Mouse (Mus musculus) midbrain, embryonic 13.5 days (tissue): ENCODE measurements around the gene Nol3. TPM values are rescaled to one million over a fixed set of nuclear protein-coding genes. Genes with fewer than 3 reads are reported as not detected.

Source experiments
- ATAC-seq: fragments of 200-750 bp; cut with Nextera tagmentation; 2 replicates; pipeline ENCODE4 v1.8.0; 2017; ENCODE audit warnings: mild to moderate bottlenecking, moderate TSS enrichment, moderate library complexity
- H3K27ac ChIP-seq: fragments of 300-500 bp; sonication (generic); 2 replicates; pipeline ENCODE4 v1.5.1; 2015; ENCODE audit warnings: inconsistent platforms, mild to moderate bottlenecking, moderate library complexity
- H3K27me3 ChIP-seq: fragments of 300-500 bp; sonication (generic); 2 replicates; pipeline ENCODE4 v1.6.1; 2015; ENCODE audit warnings: mild to moderate bottlenecking, inconsistent platforms
- H3K36me3 ChIP-seq: fragments of 300-500 bp; sonication (generic); 2 replicates; pipeline ENCODE4 v1.6.1; 2015; ENCODE audit warnings: mild to moderate bottlenecking, inconsistent platforms
- H3K4me1 ChIP-seq: fragments of 300-500 bp; sonication (generic); replicated peaks from 2 replicates; pipeline ENCODE4 v1.6.1; 2015; ENCODE audit warnings: inconsistent platforms
- H3K4me2 ChIP-seq: fragments of 300-500 bp; sonication (generic); replicated peaks from 2 replicates; pipeline ENCODE4 v1.6.1; 2015; ENCODE audit warnings: moderate library complexity, mild to moderate bottlenecking, inconsistent platforms
- H3K4me3 ChIP-seq: fragments of 300-500 bp; sonication (generic); replicated peaks from 2 replicates; pipeline ENCODE4 v1.5.1; 2015; ENCODE audit warnings: mild to moderate bottlenecking, inconsistent platforms
- H3K9ac ChIP-seq: fragments of 300-500 bp; sonication (generic); replicated peaks from 2 replicates; pipeline ENCODE4 v1.6.1; 2015; ENCODE audit warnings: mild to moderate bottlenecking, inconsistent platforms
- H3K9me3 ChIP-seq: fragments of 300-500 bp; sonication (generic); 2 replicates; pipeline ENCODE4 v1.6.1; 2016; ENCODE audit warnings: mild to moderate bottlenecking, inconsistent platforms
- WGBS: fragments of 180-500 bp; shearing (Covaris S2); methylation state at CpG from one replicate; pipeline ENCODE4 v1.1.7; 2015; 5-methylcytosine and 5-hydroxymethylcytosine counted together
- polyA plus RNA-seq: library from polyadenylated mRNA; unstranded; fragments of >200 nt; fragmentation: Nextera tagmentation; extraction: Ambion mirVana; gene quantifications from 2 replicates; pipeline ENCODE4 v1.2.1, GENCODE M21; 2015

Nol3 gene
- polyA plus RNA-seq, 1 experiment from 2014 or later, result 4.3 TPM

DNA sequence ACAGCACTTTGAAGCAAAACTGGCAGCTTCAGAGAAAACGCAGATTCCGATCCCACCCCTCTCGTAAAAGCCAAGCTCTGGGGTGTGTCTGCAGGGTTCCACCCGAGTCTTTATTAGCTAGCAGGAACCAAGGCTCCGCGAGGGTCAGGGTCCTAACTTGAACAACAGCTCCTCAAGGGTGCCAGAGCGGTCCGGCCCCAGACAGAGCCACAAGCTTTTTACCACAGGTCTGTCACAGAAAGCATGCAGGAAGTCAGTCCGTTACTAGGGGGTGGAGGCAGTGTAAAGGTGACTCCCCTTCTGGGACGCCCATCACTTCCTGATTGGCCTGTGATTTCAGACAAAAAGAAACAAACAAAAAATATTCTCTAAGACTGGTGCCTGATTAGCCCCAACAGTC lies 10.8 kb upstream of the Nol3 start:
- Histone ChIP-seq H3K4me1 (peaks cover 37% of the 10 kb centered on the region), H3K27me3 (peaks cover 97% of the 10 kb centered on the region), H3K9me3 (no peaks in the 10 kb centered on the region; the same call in 1 of the 2 replicates), H3K9ac (peak overlapping the region; percentile 67; the same call in 1 of the 2 replicates), H3K4me2 (peak overlapping the region; percentile 84; the same call in 1 of the 2 replicates), H3K36me3 (no peaks in the 10 kb centered on the region), H3K4me3 (peak overlapping the region; percentile 62), H3K27ac (no peak overlapping the region)
- 11% methylated on average over 10 of the region's 10 CpGs for WGBS
- no peak for ATAC-seq

DNA sequence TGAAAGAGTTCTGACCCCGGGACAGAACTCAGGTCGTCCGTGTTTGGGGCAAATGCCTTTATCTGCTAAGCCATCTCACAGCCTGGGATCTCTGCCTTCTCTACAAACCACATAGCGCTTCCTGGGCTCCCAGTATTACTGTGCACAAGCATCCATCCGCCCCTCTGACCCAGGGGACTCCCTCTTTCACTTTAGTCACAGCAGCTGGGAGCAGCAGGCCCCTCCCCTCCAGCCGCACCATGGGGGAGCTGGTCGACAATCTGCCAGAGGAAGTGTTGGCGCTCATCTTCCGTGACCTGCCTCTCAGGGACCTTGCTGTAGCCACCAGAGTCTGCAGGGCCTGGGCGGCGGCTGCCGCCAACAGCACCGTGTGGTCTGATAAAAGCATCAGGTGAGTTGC lies 9.2 kb upstream of the Nol3 start:
- H3K9ac ChIP-seq, result no peak overlapping the region; the same call in 1 of the 2 replicates
- no peak overlapping the region for H3K27ac ChIP-seq
- no peak overlapping the region for H3K4me3 ChIP-seq
- no peaks in the 10 kb centered on the region for H3K36me3 ChIP-seq
- peaks cover 46% of the 10 kb centered on the region for H3K4me1 ChIP-seq
- ATAC-seq, result no peak
- H3K27me3 ChIP-seq, result peaks cover 97% of the 10 kb centered on the region
- no peak overlapping the region for H3K4me2 ChIP-seq
- H3K9me3 ChIP-seq, result no peaks in the 10 kb centered on the region; the same call in 1 of the 2 replicates
- WGBS, result 7% methylated on average over 13 of the region's 13 CpGs

DNA sequence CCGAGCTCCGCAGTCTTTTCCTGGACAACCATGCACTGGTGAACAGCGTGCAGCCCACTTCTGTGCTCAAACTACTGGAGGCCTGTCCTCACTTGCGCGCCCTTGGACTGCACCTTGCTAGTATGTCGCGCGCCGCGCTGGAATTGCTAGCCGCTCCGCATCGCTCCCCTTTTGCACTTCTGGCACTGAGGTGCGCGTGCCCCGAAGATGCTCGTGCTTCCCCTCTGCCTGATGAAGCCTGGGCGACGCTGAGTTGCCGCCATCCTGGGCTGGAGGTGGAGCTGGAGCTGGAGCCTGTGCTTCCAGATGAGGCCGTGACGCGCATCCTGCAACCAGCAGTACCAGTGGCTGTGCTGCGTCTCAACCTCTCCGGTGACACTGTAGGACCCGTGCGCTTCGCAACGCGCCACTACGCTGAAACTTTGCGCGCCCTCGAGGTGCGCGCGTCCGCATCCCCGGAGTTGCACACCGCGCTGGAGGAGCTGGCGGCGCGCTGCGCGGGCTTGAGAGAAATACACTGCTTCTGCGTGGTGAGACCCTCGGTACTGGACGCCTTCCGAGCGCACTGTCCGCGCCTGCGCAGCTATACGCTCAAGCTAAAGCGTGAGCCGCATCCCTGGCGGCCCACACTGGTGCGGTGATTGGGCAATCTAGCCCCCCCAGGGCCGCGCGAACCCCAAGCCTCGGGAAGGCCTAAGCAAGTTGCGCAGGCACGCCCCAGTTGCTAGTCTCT lies 7.4 kb upstream of the Nol3 start:
- peaks cover 99% of the 10 kb centered on the region for H3K27me3 ChIP-seq
- no peaks in the 10 kb centered on the region for H3K36me3 ChIP-seq
- WGBS, result under 1% methylated on average over 65 of the region's 65 CpGs
- peak overlapping the region; percentile 75 for H3K4me2 ChIP-seq
- ATAC-seq, result peak; percentile 89
- H3K4me3 ChIP-seq, result peak overlapping the region; percentile 50
- peaks cover 46% of the 10 kb centered on the region for H3K4me1 ChIP-seq
- H3K9me3 ChIP-seq, result no peaks in the 10 kb centered on the region; the same call in 1 of the 2 replicates
- H3K9ac ChIP-seq, result peak overlapping the region; percentile 42
- 0 out of 2 replicates have a peak overlapping the region, but pooled peaks have one; percentile 14 for H3K27ac ChIP-seq

DNA sequence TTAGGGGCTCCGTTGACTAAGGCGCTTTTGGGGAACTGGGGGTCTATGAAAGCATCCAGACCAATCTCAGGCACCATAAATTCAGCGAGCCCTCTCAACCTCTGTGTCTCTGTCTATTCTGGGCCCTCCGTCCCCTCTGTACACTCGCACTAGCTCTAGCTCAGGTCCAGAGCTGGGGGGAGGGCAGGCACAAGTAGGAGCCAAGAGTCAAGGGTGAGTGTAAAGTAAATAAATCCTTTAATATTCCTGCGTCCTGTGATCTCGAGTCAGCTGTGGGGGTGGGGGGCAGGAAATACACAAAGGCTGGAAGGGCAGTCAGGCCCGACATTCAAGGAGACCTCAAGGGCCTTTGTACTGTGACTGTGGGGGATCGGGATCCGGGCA lies 6.9 kb upstream of the Nol3 start:
- Histone ChIP-seq H3K36me3 (no peaks in the 10 kb centered on the region), H3K9me3 (no peaks in the 10 kb centered on the region; the same call in 1 of the 2 replicates), H3K4me1 (peaks cover 43% of the 10 kb centered on the region), H3K4me2 (peak overlapping the region; percentile 75), H3K4me3 (peak overlapping the region; percentile 50), H3K27ac (no peak overlapping the region), H3K27me3 (peaks cover 99% of the 10 kb centered on the region), H3K9ac (peak overlapping the region; percentile 42)
- WGBS, result 1% methylated on average over 10 of the region's 10 CpGs
- ATAC-seq, result peak; percentile 50

DNA sequence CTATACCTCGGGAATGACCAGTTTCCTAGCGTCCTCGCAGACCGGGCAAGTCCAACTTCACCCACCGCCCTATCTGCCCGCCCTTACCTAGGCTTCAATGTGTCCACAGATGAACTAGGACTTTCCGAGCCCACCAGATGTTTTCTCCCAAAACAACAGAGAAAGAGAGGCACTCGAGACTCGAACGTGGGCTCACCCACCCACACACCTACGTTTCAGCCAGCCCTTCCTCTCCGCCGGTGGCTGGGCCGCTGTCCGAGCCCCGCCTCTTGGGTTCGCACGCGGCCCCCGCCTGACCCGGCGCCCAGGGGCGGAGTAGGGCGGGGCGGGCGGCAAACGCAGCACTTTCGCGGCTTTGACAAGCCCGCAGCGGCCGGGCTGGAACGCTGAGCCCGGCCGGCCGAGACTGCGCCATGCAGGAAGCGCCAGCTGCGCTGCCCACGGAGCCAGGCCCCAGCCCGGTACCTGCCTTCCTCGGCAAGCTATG lies 6.4 kb upstream of the Nol3 start, which contains the start of gene Hsf4:
Hsf4 (plus strand) TSS at position 341 of the 487 bp plus-strand sequence.
- peak within 1 kb of the TSS; percentile 42 for H3K9ac ChIP-seq
- under 1% methylated on average over 42 of the region's 42 CpGs for WGBS
- 0 out of 2 replicates have a peak within 1 kb of the TSS, but pooled peaks have one; percentile 14 for H3K27ac ChIP-seq
- peak within 1 kb of the TSS; percentile 75 for H3K4me2 ChIP-seq
- ATAC-seq, result 0 out of 2 replicates have a peak, but pooled peaks have one; percentile 2
- peak within 1 kb of the TSS; percentile 50 for H3K4me3 ChIP-seq
- H3K36me3 ChIP-seq, result no peaks in the 10 kb centered on the region
- peaks cover 38% of the 10 kb centered on the region for H3K4me1 ChIP-seq
- no peaks in the 10 kb centered on the region; the same call in 1 of the 2 replicates for H3K9me3 ChIP-seq
- peaks cover 99% of the 10 kb centered on the region for H3K27me3 ChIP-seq

DNA sequence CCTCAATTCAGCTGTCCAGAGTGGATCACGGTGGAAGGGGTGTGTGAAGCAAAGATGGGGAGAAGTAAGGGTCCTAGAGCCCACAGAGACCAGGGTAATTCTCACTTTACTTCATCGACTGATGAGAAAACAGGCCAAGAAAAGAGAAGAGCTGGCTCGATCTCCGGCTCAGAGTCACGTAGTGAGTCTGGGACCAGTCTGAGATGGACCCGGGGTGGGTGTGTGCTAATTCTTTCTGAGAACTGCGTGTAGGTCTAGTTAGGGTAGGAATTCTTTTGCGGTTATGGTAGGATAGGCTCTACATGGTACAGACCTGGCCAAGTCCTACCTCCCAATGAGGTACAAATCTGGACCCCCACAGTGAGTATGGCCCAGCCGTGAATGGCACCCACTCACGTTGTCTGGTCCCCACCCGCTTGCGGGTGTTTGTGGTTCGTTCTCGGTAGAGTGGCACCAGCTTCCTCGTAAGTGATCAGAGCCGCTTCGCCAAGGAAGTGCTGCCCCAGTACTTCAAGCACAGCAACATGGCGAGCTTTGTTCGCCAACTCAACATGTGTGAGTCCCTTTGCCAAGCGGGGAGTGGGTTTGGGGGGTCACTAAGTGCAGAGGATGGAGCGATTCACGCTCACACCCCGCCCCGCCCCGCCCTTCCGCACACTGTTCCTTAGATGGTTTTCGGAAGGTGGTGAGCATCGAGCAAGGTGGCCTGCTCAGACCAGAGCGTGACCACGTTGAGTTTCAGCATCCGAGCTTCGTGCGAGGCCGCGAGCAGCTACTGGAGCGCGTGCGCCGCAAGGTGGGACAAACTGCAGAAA lies 5.6 kb upstream of the Nol3 start:
- peak overlapping the region; percentile 42; the same call in 1 of the 2 replicates for H3K9ac ChIP-seq
- 3% methylated on average over 39 of the region's 39 CpGs for WGBS

DNA sequence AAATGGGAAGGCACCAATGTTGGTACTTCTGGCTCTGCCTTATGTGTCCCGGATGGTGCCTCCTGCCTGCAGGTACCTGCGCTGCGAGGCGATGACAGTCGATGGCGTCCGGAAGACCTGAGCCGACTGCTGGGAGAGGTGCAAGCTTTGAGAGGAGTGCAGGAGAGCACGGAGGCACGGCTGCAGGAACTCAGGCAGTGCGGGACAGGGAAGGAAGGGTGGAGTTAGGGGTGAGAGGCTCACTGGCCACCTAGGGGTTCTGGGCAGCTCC lies 5.1 kb upstream of the Nol3 start:
- ATAC-seq, result no peak
- Histone ChIP-seq H3K27me3 (peaks cover 99% of the 10 kb centered on the region), H3K4me1 (peaks cover 38% of the 10 kb centered on the region), H3K9ac (no peak overlapping the region), H3K4me2 (peak overlapping the region; percentile 25; the same call in 1 of the 2 replicates), H3K36me3 (no peaks in the 10 kb centered on the region), H3K4me3 (peak overlapping the region; percentile 5; the same call in 1 of the 2 replicates), H3K27ac (no peak overlapping the region), H3K9me3 (no peaks in the 10 kb centered on the region; the same call in 1 of the 2 replicates)
- WGBS, result 2% methylated on average over 11 of the region's 11 CpGs

More for the DNA sequence above, 5.6 kb upstream of the Nol3 start:
- Histone ChIP-seq H3K9me3 (no peaks in the 10 kb centered on the region; the same call in 1 of the 2 replicates), H3K4me1 (peaks cover 33% of the 10 kb centered on the region), H3K4me2 (peak overlapping the region; percentile 75), H3K36me3 (no peaks in the 10 kb centered on the region), H3K4me3 (peak overlapping the region; percentile 50), H3K27ac (no peak overlapping the region), H3K27me3 (peaks cover 99% of the 10 kb centered on the region)
- ATAC-seq, result no peak

DNA sequence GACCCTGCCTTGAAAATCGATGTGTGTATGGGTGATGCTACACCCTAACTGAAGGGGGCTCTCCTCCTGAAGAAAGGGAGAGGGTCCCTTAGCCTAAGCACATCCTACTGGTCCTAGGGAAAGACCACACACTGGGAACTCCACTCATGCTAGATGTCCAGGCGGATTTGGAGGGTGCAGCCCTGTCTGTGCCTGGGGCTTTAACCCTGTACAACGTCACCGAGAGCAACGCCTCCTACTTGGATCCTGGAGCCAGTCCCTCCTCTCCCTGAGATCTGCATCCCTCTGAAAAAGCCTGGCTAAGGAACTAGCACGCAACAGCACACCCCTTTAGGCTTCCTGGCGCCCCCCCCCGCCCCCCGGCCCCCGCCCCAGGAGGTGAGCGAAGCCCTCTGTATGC lies 553 bp upstream of the Nol3 start:
- peaks cover 99% of the 10 kb centered on the region for H3K27me3 ChIP-seq
- peak overlapping the region; percentile 84 for H3K4me2 ChIP-seq
- peak overlapping the region; percentile 48; the same call in 1 of the 2 replicates for H3K4me3 ChIP-seq
- WGBS, result 5% methylated on average over 11 of the region's 11 CpGs
- no peaks in the 10 kb centered on the region for H3K9me3 ChIP-seq
- peak overlapping the region; percentile 28; the same call in 1 of the 2 replicates for H3K9ac ChIP-seq
- H3K27ac ChIP-seq, result no peak overlapping the region
- peaks cover 36% of the 10 kb centered on the region for H3K4me1 ChIP-seq
- no peak for ATAC-seq
- H3K36me3 ChIP-seq, result peaks cover 11% of the 10 kb centered on the region

DNA sequence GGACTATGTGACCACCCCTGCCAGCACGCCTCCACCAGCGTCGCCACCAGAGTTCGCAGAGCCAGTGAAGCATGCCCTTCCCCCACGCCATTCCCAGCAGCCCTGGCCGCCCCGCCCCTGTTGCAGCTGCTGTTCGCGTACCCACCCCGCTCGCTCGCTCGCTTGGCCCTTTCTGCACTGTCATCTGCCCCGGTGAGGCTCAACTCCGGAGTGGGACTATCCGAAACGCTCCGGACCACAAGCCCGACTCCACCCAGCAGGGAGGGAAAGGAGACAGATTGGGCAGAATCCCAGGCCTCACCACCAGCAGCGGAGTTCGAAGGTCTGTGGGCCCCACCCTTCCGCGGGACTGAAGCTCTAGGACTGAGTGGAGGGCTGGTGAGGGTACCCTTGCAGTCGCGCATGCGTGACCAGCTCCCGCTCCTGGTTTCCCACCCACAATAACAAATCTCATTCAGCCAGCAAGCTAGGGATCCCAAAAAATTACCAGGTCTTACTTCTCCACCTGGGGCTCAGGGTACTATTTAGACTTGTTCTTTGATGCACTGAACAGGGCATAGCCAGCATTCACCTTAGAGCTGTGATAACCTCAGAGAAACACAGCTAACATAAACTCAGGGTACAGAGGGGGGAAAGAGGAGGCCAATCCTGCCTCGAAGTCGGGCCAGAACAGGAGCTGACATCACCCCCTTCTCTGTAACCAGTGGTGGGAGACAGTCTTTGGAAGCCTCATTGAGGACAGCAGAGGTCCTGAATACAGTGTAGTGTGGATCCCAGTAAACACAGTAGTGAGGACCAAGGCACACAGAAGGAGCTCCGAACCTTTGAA lies 566 bp downstream of the Nol3 start:
- Histone ChIP-seq H3K27ac (no peak overlapping the region), H3K27me3 (peaks cover 94% of the 10 kb centered on the region), H3K36me3 (peaks cover 20% of the 10 kb centered on the region), H3K4me2 (peak overlapping the region; percentile 84), H3K9ac (peak overlapping the region; percentile 70), H3K9me3 (no peaks in the 10 kb centered on the region), H3K4me1 (peaks cover 30% of the 10 kb centered on the region), H3K4me3 (peak overlapping the region; percentile 48)
- WGBS, result 2% methylated on average over 30 of the region's 30 CpGs
- ATAC-seq, result peak; percentile 73

DNA sequence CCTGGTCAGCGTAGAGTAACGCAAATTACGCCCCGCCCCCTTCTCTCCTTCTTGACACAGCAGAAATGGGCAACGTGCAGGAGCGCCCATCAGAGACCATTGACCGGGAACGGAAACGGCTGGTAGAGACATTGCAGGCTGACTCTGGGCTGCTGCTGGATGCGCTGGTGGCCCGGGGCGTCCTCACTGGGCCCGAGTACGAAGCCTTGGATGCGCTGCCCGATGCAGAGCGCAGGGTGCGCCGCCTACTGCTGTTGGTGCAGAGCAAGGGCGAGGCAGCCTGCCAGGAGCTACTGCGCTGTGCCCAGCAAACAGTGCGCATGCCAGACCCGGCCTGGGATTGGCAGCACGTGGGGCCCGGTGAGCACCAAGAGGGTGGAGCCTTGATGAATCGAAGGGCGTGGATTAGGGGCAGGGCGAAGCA lies 3.0 kb downstream of the Nol3 start:
- peaks cover 78% of the 10 kb centered on the region for H3K27me3 ChIP-seq
- H3K4me2 ChIP-seq, result peak overlapping the region; percentile 48
- no peak overlapping the region for H3K27ac ChIP-seq
- H3K36me3 ChIP-seq, result peaks cover 43% of the 10 kb centered on the region
- peak; percentile 53 for ATAC-seq
- peak overlapping the region; percentile 20 for H3K4me3 ChIP-seq
- no peaks in the 10 kb centered on the region for H3K9me3 ChIP-seq
- peaks cover 30% of the 10 kb centered on the region for H3K4me1 ChIP-seq
- 3% methylated on average over 28 of the region's 28 CpGs for WGBS
- H3K9ac ChIP-seq, result 0 out of 2 replicates have a peak overlapping the region, but pooled peaks have one; percentile 37

DNA sequence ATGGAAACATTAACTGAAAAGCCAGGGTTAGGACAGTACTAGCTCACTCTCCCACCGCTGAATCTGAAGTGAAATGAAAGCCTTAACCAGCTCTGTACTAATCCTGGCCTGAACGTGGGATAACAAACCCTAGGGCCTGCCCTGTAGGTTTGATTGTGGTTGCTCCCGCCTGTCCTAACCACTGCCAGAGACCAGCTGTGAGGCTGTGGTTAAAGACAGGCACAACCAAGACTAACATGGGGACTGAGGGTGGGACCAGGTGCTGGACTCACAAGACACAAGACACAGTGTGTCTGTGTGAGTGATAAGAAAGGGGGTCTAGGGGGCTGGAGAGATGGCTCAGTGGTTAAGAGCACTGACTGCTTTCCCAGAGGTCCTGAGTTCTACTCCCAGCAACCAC lies 4.6 kb downstream of the Nol3 start:
- no peak for ATAC-seq
- H3K27me3 ChIP-seq, result peaks cover 61% of the 10 kb centered on the region
- WGBS, result 61% methylated on average over 3 of the region's 3 CpGs
- H3K9ac ChIP-seq, result no peak overlapping the region
- no peaks in the 10 kb centered on the region for H3K9me3 ChIP-seq
- H3K4me3 ChIP-seq, result no peak overlapping the region
- H3K36me3 ChIP-seq, result peaks cover 56% of the 10 kb centered on the region
- H3K4me2 ChIP-seq, result no peak overlapping the region
- peaks cover 36% of the 10 kb centered on the region for H3K4me1 ChIP-seq
- H3K27ac ChIP-seq, result no peak overlapping the region
